Mouse (Mus musculus) midbrain, embryonic 15.5 days (tissue): Measurements from ENCODE around the gene Sult4a1. TPM values are rescaled to one million over a fixed set of nuclear protein-coding genes. Genes with fewer than 3 reads are reported as not detected.

Experiments
- ATAC-seq: fragments of 200-750 bp; cut with Nextera tagmentation; replicated peaks from 2 replicates; pipeline ENCODE4 v1.8.0; 2017; ENCODE audit warnings: moderate TSS enrichment
- H3K27ac ChIP-seq: fragments of 300-500 bp; sonication (generic); 2 replicates; pipeline ENCODE4 v1.5.1; 2015; ENCODE audit warnings: mild to moderate bottlenecking, inconsistent platforms
- H3K27me3 ChIP-seq: fragments of 300-500 bp; sonication (generic); replicated peaks from 2 replicates; pipeline ENCODE4 v1.6.1; 2015; ENCODE audit warnings: inconsistent platforms
- H3K36me3 ChIP-seq: fragments of 300-500 bp; sonication (generic); replicated peaks from 2 replicates; pipeline ENCODE4 v1.6.1; 2015; ENCODE audit warnings: inconsistent platforms
- H3K4me1 ChIP-seq: fragments of 300-500 bp; sonication (generic); 2 replicates; pipeline ENCODE4 v1.6.1; 2015; ENCODE audit warnings: inconsistent platforms
- H3K4me2 ChIP-seq: fragments of 300-500 bp; sonication (generic); 2 replicates; pipeline ENCODE4 v1.6.1; 2015; ENCODE audit warnings: inconsistent platforms, mild to moderate bottlenecking, moderate library complexity
- H3K4me3 ChIP-seq: fragments of 300-500 bp; sonication (generic); 2 replicates; pipeline ENCODE4 v1.5.1; 2015; ENCODE audit warnings: mild to moderate bottlenecking, inconsistent platforms
- H3K9ac ChIP-seq: fragments of 300-500 bp; sonication (generic); 2 replicates; pipeline ENCODE4 v1.6.1; 2015; ENCODE audit warnings: mild to moderate bottlenecking, inconsistent platforms
- H3K9me3 ChIP-seq: fragments of 300-500 bp; sonication (generic); 2 replicates; pipeline ENCODE4 v1.6.1; 2016; ENCODE audit warnings: inconsistent platforms
- whole genome bisulfite sequencing: fragments of 180-500 bp; shearing (Covaris S2); methylation state at CpG from one replicate; pipeline ENCODE4 v1.1.7; 2015; ENCODE audit warnings: mixed read lengths; 5-methylcytosine and 5-hydroxymethylcytosine counted together
- polyA plus RNA-seq: library from polyadenylated mRNA; unstranded; fragments of >200 nt; fragmentation: Nextera tagmentation; extraction: Ambion mirVana; gene quantifications from 2 replicates; pipeline ENCODE4 v1.2.1, GENCODE M21; 2015

Gene Sult4a1
- 87.1 and 93.8 TPM in 2 replicates for polyA plus RNA-seq

DNA sequence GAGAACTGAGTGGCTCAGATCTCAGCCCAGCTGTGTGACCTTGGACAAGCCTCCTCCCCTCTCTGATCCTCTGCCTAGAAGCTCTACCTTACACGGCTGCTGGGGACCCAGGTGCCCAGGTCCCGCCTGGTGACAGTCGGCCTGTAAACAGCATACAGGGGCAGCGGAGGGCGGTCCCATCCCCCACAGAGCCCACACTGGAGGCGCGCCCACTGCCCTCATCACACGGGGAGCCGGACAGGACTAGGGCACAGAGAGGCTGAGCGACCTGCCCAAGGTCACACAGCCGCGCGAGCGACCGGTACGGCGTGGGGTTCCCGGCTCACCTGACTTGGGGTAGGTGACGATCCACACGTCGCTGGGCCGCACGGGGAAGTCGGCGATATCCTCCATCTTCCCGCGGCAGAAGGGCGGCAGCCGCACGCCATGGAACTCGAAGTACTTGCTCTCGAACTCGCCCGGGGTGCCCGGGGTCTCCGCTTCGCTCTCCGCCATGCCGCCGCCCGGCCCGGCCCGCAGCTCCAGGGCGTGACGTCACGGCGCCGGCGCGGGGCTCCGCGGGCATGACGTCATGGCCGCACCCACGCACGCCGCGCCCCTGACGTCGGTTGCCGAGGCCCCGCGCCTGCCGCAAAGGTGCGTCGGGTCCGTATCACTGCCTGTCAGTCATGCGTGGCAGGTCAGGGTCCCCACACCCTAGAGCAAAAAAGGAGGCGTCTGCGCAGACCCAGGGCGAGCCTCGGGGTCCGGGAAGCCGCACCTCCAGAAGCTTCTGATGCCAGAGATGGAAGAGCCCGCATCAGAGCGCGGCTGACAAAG lies at the start of gene Sult4a1:
Gene Sult4a1, minus strand, starts transcription at position 650 of the 819 bp plus-strand sequence.
- Histone ChIP-seq H3K9me3 (no peaks in the 10 kb centered on the region), H3K4me1 (peaks cover 39% of the 10 kb centered on the region), H3K27ac (peak within 1 kb of the TSS; percentile 67), H3K4me2 (peak within 1 kb of the TSS; percentile 74), H3K36me3 (no peaks in the 10 kb centered on the region), H3K9ac (peak within 1 kb of the TSS; percentile 63), H3K4me3 (peak within 1 kb of the TSS; percentile 68), H3K27me3 (0 out of 2 replicates have a peak, but pooled peaks cover 8% of the 10 kb centered on the region)
- WGBS: under 1% methylated on average over 77 of the region's 77 CpGs
- ATAC-seq: peak; percentile 72

- 23% methylated on average over 5 of the region's 5 CpGs for WGBS
- ATAC-seq: no peak
- Histone ChIP-seq H3K36me3 (no peaks in the 10 kb centered on the region), H3K9me3 (no peaks in the 10 kb centered on the region), H3K27me3 (no peaks in the 10 kb centered on the region), H3K9ac (no peak overlapping the region), H3K4me1 (peaks cover 12% of the 10 kb centered on the region), H3K4me3 (no peak overlapping the region), H3K4me2 (no peak overlapping the region), H3K27ac (no peak overlapping the region)
These were observed 35.4 kb upstream of the Sult4a1 start for GRCm38 (mm10) chr15:84140929-84141328.

GRCm38 (mm10) chr15:84140109-84140508 lies 34.6 kb upstream of the Sult4a1 start:
- Histone ChIP-seq H3K9ac (no peak overlapping the region), H3K27ac (0 out of 2 replicates have a peak overlapping the region, but pooled peaks have one; percentile 4), H3K4me2 (no peak overlapping the region), H3K9me3 (no peaks in the 10 kb centered on the region), H3K27me3 (no peaks in the 10 kb centered on the region), H3K4me3 (no peak overlapping the region), H3K36me3 (no peaks in the 10 kb centered on the region), H3K4me1 (peaks cover 12% of the 10 kb centered on the region)
- no peak for ATAC-seq
- 49% methylated on average over 3 of the region's 3 CpGs for WGBS

DNA sequence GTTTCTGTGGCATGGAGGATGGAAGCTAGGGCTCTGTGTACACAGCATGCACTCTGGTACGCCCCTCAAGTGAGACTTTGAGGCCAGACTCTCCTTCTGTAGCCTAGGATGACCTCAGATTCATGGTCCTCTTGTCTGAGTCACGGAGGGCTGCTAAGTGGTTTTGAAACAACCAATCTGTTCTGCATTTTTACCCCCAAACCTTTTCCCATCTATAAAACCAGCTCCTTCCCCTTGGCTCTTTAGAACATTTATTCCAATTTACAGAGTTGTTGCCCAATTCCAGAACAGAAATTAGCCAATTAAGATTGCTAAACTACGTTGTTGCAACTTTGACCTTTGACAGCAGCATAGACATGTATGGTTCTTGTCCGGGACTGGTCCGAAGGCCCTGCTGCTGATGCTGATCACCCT lies 34.0 kb upstream of the Sult4a1 start:
- no peaks in the 10 kb centered on the region for H3K27me3 ChIP-seq
- WGBS: 88% methylated on average over 5 of the region's 5 CpGs
- no peak for ATAC-seq

DNA sequence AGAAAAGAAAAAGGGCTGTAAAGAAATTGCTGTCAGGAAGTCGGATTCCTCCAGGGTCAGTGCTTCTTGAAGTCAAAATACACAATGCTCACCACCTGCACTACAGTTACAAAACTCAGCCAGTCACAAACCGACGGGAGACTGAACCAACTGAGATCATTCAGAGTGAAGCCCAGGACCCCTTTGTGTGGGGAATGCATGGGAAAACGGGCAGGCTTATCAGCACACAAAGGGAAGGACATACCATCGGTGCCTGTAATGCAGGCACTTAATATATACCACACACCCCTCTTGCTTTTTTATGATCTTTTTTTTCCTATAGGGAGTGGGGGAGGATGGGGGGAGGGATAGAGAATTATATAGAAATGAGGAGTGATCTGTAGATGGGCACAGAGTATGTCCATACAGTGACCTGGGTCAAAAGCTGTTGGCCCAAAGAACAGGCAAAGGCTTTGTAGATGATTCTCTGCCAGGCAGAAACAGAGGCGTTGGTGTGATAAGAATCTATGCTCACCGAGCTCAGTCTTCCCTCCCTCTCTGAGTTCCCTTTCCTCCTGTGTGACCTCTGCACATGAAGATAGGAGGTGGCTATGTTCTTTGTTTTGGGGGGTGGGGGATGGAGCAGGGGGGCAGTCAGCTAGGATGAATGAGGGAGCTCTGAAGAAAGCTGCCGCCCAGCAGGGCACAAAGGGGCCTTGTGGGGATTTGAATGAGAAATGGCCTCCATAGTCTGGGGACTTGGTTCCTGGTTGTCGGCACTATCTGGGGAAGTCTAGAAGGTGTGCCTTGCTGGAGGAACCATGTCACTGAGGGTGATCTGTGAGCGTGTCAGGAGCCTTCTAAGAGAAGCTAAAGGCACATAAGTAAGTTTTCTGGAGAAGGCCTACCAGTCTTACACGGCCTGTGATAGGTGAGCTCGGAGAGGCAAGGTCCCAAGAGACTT lies 31.2 kb upstream of the Sult4a1 start:
- H3K4me1 ChIP-seq: peaks cover 12% of the 10 kb centered on the region
- 19% methylated on average over 12 of the region's 12 CpGs for WGBS

More for the DNA sequence above, 34.0 kb upstream of the Sult4a1 start:
- Histone ChIP-seq H3K4me3 (no peak overlapping the region), H3K9me3 (no peaks in the 10 kb centered on the region), H3K27ac (no peak overlapping the region), H3K4me1 (peaks cover 12% of the 10 kb centered on the region), H3K36me3 (no peaks in the 10 kb centered on the region), H3K4me2 (no peak overlapping the region), H3K9ac (no peak overlapping the region)

GRCm38 (mm10) chr15:84135472-84135871 lies 29.9 kb upstream of the Sult4a1 start:
- ATAC-seq: no peak
- H3K27me3 ChIP-seq: no peaks in the 10 kb centered on the region
- peaks cover 5% of the 10 kb centered on the region; the same call in 1 of the 2 replicates for H3K4me1 ChIP-seq

More for the DNA sequence above, 31.2 kb upstream of the Sult4a1 start:
- no peak for ATAC-seq
- no peaks in the 10 kb centered on the region for H3K9me3 ChIP-seq
- H3K27ac ChIP-seq: no peak overlapping the region
- H3K36me3 ChIP-seq: no peaks in the 10 kb centered on the region
- no peak overlapping the region for H3K4me2 ChIP-seq
- no peak overlapping the region for H3K9ac ChIP-seq
- no peaks in the 10 kb centered on the region for H3K27me3 ChIP-seq
- H3K4me3 ChIP-seq: no peak overlapping the region

DNA sequence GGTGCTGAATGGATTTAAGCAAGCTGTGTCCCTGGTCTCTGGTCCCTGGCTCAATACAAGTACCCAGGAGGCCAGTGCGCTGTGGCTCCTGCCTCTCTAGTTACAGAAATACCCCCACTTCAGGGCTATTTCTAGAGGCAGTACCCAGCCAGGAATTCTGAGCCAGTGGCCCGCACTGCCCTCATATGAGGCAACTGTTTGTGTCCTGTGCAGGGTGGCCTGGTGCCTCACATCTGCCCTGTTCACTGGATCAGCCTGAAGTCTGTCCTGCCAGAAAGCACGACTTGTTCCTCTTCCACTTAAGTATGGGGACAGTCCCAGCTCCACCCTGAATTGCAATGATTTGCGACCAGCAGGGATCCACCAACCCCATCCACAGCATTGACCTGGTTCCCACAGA lies 27.9 kb upstream of the Sult4a1 start:
- Histone ChIP-seq H3K27me3 (no peaks in the 10 kb centered on the region), H3K4me1 (no peaks in the 10 kb centered on the region), H3K9ac (no peak overlapping the region), H3K9me3 (no peaks in the 10 kb centered on the region), H3K27ac (no peak overlapping the region), H3K4me2 (no peak overlapping the region), H3K4me3 (no peak overlapping the region), H3K36me3 (no peaks in the 10 kb centered on the region)
- ATAC-seq: no peak
- 65% methylated on average over 4 of the region's 4 CpGs for WGBS

More at GRCm38 (mm10) chr15:84135472-84135871, 29.9 kb upstream of the Sult4a1 start:
- Histone ChIP-seq H3K9me3 (no peaks in the 10 kb centered on the region), H3K4me3 (no peak overlapping the region), H3K4me2 (no peak overlapping the region), H3K27ac (no peak overlapping the region), H3K9ac (no peak overlapping the region), H3K36me3 (no peaks in the 10 kb centered on the region)
- 92% methylated on average over 5 of the region's 5 CpGs for WGBS

DNA sequence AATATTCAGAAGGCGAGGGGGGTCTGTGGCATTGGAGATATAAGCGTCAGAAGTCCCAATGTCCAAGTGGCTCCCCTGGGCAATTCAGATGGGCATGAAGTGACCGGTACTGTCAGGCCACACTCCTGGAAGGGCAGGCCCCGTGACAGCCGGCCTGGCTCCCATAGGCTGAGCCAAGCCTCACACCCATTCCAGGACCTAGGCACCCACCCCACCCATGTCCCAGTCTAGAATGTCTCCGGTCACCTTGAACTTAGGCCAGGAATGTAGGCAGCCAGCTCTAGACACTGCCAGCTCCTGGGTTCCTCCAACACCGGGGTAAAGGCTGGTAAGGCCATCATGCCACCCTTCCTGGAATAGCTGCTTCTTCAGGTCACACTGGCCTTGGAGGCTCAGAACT lies 26.4 kb upstream of the Sult4a1 start:
- no peak for ATAC-seq

GRCm38 (mm10) chr15:84131096-84131786 lies 25.7 kb upstream of the Sult4a1 start:
- 68% methylated on average over 16 of the region's 16 CpGs for WGBS
- Histone ChIP-seq H3K36me3 (no peaks in the 10 kb centered on the region), H3K4me2 (no peak overlapping the region), H3K27ac (no peak overlapping the region), H3K4me3 (no peak overlapping the region), H3K4me1 (no peaks in the 10 kb centered on the region), H3K9ac (no peak overlapping the region), H3K9me3 (no peaks in the 10 kb centered on the region), H3K27me3 (no peaks in the 10 kb centered on the region)
- no peak for ATAC-seq

More for the DNA sequence above, 26.4 kb upstream of the Sult4a1 start:
- Histone ChIP-seq H3K9ac (no peak overlapping the region), H3K9me3 (no peaks in the 10 kb centered on the region), H3K4me1 (no peaks in the 10 kb centered on the region), H3K27me3 (no peaks in the 10 kb centered on the region), H3K4me2 (no peak overlapping the region), H3K27ac (no peak overlapping the region), H3K36me3 (no peaks in the 10 kb centered on the region), H3K4me3 (no peak overlapping the region)
- WGBS: 96% methylated on average over 7 of the region's 7 CpGs

- H3K27ac ChIP-seq: no peak overlapping the region
- no peaks in the 10 kb centered on the region for H3K9me3 ChIP-seq
- H3K4me3 ChIP-seq: no peak overlapping the region
- no peak overlapping the region for H3K9ac ChIP-seq
- WGBS: 30% methylated on average over 5 of the region's 5 CpGs
- H3K4me2 ChIP-seq: no peak overlapping the region
- ATAC-seq: no peak
- no peaks in the 10 kb centered on the region for H3K4me1 ChIP-seq
- H3K36me3 ChIP-seq: no peaks in the 10 kb centered on the region
- H3K27me3 ChIP-seq: no peaks in the 10 kb centered on the region
These were observed 21.3 kb upstream of the Sult4a1 start for GRCm38 (mm10) chr15:84126871-84127270.

DNA sequence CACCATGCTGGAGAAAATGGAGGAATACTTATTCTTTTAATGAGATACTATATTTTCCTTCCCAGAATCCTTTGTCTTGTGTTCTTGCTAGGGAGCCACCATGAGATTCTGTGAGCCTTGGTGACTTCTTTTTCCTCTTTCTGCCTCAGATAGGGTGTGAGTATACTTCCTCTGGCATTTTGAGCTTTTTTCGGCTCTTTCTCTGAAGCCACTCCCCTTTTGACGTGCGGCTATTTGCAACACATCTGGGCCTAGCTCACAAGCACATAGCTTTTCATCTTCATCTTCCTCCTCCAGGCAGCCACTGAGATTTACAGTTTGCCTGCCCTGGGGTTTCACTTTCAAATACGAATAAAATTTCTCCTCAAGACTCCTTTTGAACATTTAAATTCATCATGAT lies 20.9 kb upstream of the Sult4a1 start:
- Histone ChIP-seq H3K9me3 (no peaks in the 10 kb centered on the region), H3K4me1 (no peaks in the 10 kb centered on the region), H3K27ac (no peak overlapping the region), H3K4me3 (no peak overlapping the region), H3K36me3 (no peaks in the 10 kb centered on the region), H3K27me3 (no peaks in the 10 kb centered on the region), H3K9ac (no peak overlapping the region), H3K4me2 (no peak overlapping the region)
- 78% methylated on average over 4 of the region's 4 CpGs for WGBS
- no peak for ATAC-seq

DNA sequence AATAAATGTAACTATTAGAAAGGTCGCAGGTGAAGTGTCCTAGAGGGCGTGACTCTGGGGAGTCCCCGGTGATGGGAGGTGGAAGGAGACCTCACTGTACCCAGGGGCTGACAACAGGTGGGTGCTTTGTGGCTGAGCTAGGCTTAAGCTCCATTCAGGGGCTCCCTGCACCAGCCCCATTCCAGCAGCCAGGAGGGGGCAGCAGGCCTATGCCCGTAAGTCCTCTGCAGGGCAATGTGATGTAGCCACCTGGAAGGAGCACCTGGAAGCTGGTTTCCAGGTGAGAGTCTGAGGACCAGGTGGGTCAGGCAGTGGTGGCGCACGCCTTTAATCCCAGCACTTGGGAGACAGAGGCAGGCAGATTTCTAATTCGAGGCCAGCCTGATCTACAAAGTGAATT lies 18.5 kb upstream of the Sult4a1 start:
- WGBS: 66% methylated on average over 7 of the region's 7 CpGs
- H3K4me1 ChIP-seq: no peaks in the 10 kb centered on the region
- no peaks in the 10 kb centered on the region for H3K9me3 ChIP-seq
- H3K36me3 ChIP-seq: no peaks in the 10 kb centered on the region
- no peak for ATAC-seq
- H3K27me3 ChIP-seq: no peaks in the 10 kb centered on the region
- H3K9ac ChIP-seq: no peak overlapping the region
- H3K4me3 ChIP-seq: no peak overlapping the region
- H3K27ac ChIP-seq: no peak overlapping the region
- no peak overlapping the region for H3K4me2 ChIP-seq
